Mouse (Mus musculus): ENCODE results near the gene H2-Q1.
"Not testable (repeated sequence)": the region's sequence is repeated elsewhere in the genome, so short reads cannot be mapped to it uniquely, and the experiment has no call there.

- not testable (repeated sequence) for TF ChIP-seq GATA1, TAL1 (IDR thresholded peaks at IDR 0.05; ENCODE audit: low read length)
These were observed 5.8 kb downstream of the H2-Q1 start for GRCm38 (mm10) chr17:35326000-35326399.
